Mouse (Mus musculus): ENCODE measurements around the gene Nacc2. TPM values are rescaled to one million over a fixed set of nuclear protein-coding genes. Genes with fewer than 3 reads are reported as not detected.

Gene Nacc2
- polyA plus RNA-seq, 1 experiment from 2014 or later: 6.5 TPM

DNA sequence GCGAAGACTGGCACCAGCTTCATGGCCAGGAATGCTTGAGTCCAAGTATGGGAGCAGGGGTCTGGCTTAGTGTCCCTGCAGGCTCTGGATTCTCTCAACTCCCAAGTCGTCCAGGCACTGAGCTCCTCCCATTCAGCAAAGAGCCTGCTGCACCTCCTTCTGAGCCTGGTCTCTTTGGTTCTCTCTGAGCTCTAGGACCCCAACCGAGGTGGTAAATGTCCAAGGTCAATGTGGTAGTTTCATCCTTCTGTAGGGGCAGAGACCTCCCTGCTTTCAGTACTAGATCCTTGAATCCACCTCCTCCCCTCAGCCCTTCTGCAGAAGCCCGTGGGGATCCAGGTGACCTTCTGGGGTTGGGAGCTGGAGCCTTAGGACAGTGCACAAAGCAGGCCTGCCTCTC lies 70.2 kb downstream of the Nacc2 start:
- H3K4me2 ChIP-seq: no peak overlapping the region
- no peak overlapping the region for H3K9ac ChIP-seq
- H3K9me3 ChIP-seq (replicated peaks): no peaks in the 10 kb centered on the region
- 0 out of 2 replicates have a peak, but pooled peaks cover 8% of the 10 kb centered on the region for H3K4me1 ChIP-seq (replicated peaks)
- no peak for ATAC-seq (ENCODE audit: insufficient number of reproducible peaks, low FRiP score)
- H3K27me3 ChIP-seq (replicated peaks): peaks cover 11% of the 10 kb centered on the region
- WGBS: 38% methylated on average over 4 of the region's 4 CpGs
- no peak overlapping the region for H3K27ac ChIP-seq (ENCODE audit: poor library complexity, severe bottlenecking)
- H3K36me3 ChIP-seq: no peaks in the 10 kb centered on the region
- no peak overlapping the region for H3K4me3 ChIP-seq

DNA sequence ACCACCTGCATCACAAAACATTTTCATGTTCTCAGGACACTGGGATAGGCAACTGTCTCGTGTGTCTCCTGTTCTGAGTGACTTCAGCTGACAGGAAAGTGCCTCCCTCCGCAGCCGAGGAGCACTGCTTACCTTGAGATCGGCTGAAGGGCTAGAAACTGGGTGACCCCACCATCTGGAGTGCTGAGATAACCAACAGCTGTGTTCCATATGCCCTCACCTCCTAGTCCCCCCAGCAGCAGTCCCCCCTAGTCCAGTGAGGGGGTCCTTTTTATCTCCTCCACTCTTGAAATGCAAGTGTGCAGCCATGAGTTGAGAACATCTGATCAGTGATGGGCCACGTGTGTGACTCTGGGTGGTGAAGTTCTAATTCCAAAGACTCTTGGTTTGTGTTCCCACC lies 74.2 kb downstream of the Nacc2 start:
- no peak overlapping the region for H3K9ac ChIP-seq
- no peak for ATAC-seq (ENCODE audit: insufficient number of reproducible peaks, low FRiP score)
- H3K4me1 ChIP-seq (replicated peaks): 0 out of 2 replicates have a peak, but pooled peaks cover 8% of the 10 kb centered on the region
- no peaks in the 10 kb centered on the region for H3K9me3 ChIP-seq (replicated peaks)
- no peak overlapping the region for H3K27ac ChIP-seq (ENCODE audit: poor library complexity, severe bottlenecking)
- no peak overlapping the region for H3K4me3 ChIP-seq
- peaks cover 14% of the 10 kb centered on the region for H3K27me3 ChIP-seq (replicated peaks)
- H3K36me3 ChIP-seq: no peaks in the 10 kb centered on the region
- WGBS: 45% methylated on average over 5 of the region's 5 CpGs
- no peak overlapping the region for H3K4me2 ChIP-seq

GRCm38 (mm10) chr2:26044216-26044615 lies 78.8 kb downstream of the Nacc2 start:
- no peak overlapping the region for H3K4me3 ChIP-seq
- 84% methylated on average over 9 of the region's 9 CpGs for WGBS
- no peak overlapping the region for H3K4me2 ChIP-seq
- no peaks in the 10 kb centered on the region for H3K9me3 ChIP-seq (replicated peaks)
- H3K36me3 ChIP-seq: no peaks in the 10 kb centered on the region
- peaks cover 9% of the 10 kb centered on the region for H3K4me1 ChIP-seq (replicated peaks)
- ATAC-seq (ENCODE audit: insufficient number of reproducible peaks, low FRiP score): no peak
- H3K9ac ChIP-seq: no peak overlapping the region
- peaks cover 22% of the 10 kb centered on the region for H3K27me3 ChIP-seq (replicated peaks)
- no peak overlapping the region for H3K27ac ChIP-seq (ENCODE audit: poor library complexity, severe bottlenecking)

DNA sequence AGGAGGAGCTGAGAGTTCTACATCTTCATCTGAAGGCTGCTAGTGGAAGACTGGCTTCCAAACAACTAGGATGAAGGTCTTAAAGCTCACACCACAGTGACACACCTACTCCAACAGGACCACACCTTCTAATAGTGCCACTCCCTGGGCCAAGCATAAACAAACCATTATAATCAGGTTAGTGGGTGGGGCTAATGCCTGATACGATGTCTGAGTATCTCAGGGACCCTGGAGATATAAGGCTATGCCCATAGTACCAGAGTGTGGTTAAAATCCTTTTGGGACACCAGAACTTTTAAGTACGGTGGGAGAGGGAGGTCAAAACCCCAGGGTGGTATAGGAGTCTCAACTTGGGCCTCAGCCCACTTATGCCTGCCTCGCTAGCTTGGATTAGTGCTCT lies 80.4 kb downstream of the Nacc2 start:
- peaks cover 12% of the 10 kb centered on the region for H3K4me1 ChIP-seq (replicated peaks)
- peaks cover 8% of the 10 kb centered on the region; the same call in 1 of the 2 replicates for H3K27me3 ChIP-seq (replicated peaks)
- 80% methylated on average over 3 of the region's 3 CpGs for WGBS
- H3K4me2 ChIP-seq: no peak overlapping the region
- H3K9me3 ChIP-seq (replicated peaks): no peaks in the 10 kb centered on the region
- H3K4me3 ChIP-seq: no peak overlapping the region
- no peak for ATAC-seq (ENCODE audit: insufficient number of reproducible peaks, low FRiP score)
- no peak overlapping the region for H3K9ac ChIP-seq
- H3K27ac ChIP-seq (ENCODE audit: poor library complexity, severe bottlenecking): no peak overlapping the region
- H3K36me3 ChIP-seq: no peaks in the 10 kb centered on the region

- no peak overlapping the region for H3K4me3 ChIP-seq
- H3K9ac ChIP-seq: peak overlapping the region; percentile 32
- no peaks in the 10 kb centered on the region for H3K9me3 ChIP-seq (replicated peaks)
- H3K4me2 ChIP-seq: peak overlapping the region; percentile 2
- peaks cover 23% of the 10 kb centered on the region for H3K4me1 ChIP-seq (replicated peaks)
- no peaks in the 10 kb centered on the region for H3K36me3 ChIP-seq
- ATAC-seq (ENCODE audit: insufficient number of reproducible peaks, low FRiP score): no peak
- WGBS: 39% methylated on average over 14 of the region's 14 CpGs
- no peak overlapping the region for H3K27ac ChIP-seq (ENCODE audit: poor library complexity, severe bottlenecking)
- H3K27me3 ChIP-seq (replicated peaks): 0 out of 2 replicates have a peak, but pooled peaks cover 7% of the 10 kb centered on the region
Measured at GRCm38 (mm10) chr2:26041163-26041810, 81.7 kb downstream of the Nacc2 start.

DNA sequence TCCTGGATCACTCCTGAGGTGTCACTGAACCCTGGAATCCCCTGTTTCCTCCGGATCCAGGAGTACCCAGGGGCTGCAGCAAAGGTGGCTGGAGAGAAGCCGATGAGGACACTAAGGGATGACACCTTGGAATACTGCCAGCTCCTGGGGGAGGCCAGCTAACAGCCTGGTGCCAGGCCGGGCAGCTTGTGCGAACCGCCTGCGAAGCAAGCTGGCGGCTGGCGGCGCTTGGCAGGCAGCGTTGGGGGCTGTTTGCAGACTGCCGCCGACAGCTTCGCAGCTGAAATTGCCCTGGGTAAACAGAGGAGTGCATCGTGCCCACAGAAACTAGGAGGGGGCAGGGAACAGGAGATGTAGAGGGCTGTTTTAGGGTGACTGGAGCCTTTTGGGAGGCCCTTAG lies 83.1 kb downstream of the Nacc2 start:
- Histone ChIP-seq H3K27me3 (replicated peaks) (0 out of 2 replicates have a peak, but pooled peaks cover 7% of the 10 kb centered on the region), H3K4me1 (replicated peaks) (peaks cover 23% of the 10 kb centered on the region), H3K4me3 (no peak overlapping the region), H3K9ac (no peak overlapping the region), H3K9me3 (replicated peaks) (no peaks in the 10 kb centered on the region), H3K4me2 (no peak overlapping the region), H3K27ac (ENCODE audit: poor library complexity, severe bottlenecking) (no peak overlapping the region), H3K36me3 (no peaks in the 10 kb centered on the region)
- 62% methylated on average over 14 of the region's 14 CpGs for WGBS
- ATAC-seq (ENCODE audit: insufficient number of reproducible peaks, low FRiP score): no peak

DNA sequence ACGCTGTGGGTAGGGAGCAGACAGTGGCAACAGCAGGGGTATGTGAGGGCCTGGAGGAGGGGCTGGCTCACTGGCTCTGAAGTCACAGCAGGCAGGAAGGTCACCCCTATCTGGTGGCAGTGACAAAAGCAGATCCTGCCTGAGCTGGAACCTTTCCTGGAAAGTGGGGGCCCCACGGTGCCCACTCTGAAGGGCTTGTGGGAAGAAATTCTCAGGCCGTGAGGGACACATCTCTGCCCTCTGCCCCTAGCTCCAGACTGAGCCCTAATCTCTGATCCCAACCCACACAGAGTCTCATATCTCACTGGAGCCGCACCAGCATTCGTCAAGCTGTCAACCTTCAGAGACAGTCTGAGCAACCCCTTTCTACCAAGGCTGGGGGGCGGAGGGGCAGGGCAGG lies 85.6 kb downstream of the Nacc2 start:
- Histone ChIP-seq H3K36me3 (no peaks in the 10 kb centered on the region), H3K4me2 (peak overlapping the region; percentile 5), H3K9ac (0 out of 2 replicates have a peak overlapping the region, but pooled peaks have one; percentile 30), H3K9me3 (replicated peaks) (no peaks in the 10 kb centered on the region), H3K27ac (ENCODE audit: poor library complexity, severe bottlenecking) (peak overlapping the region; percentile 44; the same call in 1 of the 2 replicates), H3K4me3 (no peak overlapping the region), H3K4me1 (replicated peaks) (peaks cover 23% of the 10 kb centered on the region), H3K27me3 (replicated peaks) (0 out of 2 replicates have a peak, but pooled peaks cover 7% of the 10 kb centered on the region)
- 6% methylated on average over 6 of the region's 6 CpGs for WGBS
- peak; percentile 69 for ATAC-seq (ENCODE audit: insufficient number of reproducible peaks, low FRiP score)

DNA sequence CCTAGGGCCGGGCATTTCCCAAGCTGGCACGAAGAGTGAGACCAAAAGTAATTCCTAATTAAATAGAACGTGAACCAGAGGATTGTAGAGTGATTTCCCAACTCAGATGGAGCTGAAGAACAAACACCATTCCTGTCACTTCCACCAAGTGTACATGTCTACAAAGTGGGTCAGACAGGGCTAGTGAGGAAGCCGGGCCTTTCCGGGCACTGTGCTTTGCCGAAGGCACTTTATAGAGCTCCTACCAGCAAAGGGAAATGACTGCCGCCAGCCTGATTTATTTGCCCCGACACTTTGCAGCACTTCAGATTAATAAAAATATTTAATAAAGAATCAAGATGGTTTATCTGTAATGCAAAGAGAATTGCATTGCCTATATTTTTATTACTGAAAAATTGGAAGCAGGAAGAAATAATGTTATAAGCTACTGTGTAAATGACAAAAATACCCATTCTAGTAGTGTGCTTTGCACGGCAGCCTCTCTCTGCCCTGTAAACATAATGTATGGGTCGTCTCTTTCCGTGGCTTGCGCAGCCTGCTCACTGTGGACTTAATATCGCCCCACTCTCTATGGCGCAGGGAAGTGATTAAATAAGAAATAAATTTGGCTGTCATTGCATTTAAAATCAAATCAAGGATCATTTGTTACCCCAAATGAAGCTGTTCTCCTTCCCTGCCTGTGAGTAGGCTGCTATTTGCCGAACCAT lies 88.5 kb downstream of the Nacc2 start:
- 85% methylated on average over 15 of the region's 15 CpGs for WGBS
- H3K9me3 ChIP-seq (replicated peaks): no peaks in the 10 kb centered on the region
- H3K9ac ChIP-seq: no peak overlapping the region
- no peak overlapping the region for H3K4me3 ChIP-seq
- ATAC-seq (ENCODE audit: insufficient number of reproducible peaks, low FRiP score): no peak
- no peak overlapping the region for H3K4me2 ChIP-seq
- H3K4me1 ChIP-seq (replicated peaks): peaks cover 14% of the 10 kb centered on the region
- 0 out of 2 replicates have a peak, but pooled peaks cover 7% of the 10 kb centered on the region for H3K27me3 ChIP-seq (replicated peaks)
- H3K36me3 ChIP-seq: no peaks in the 10 kb centered on the region
- no peak overlapping the region for H3K27ac ChIP-seq (ENCODE audit: poor library complexity, severe bottlenecking)

DNA sequence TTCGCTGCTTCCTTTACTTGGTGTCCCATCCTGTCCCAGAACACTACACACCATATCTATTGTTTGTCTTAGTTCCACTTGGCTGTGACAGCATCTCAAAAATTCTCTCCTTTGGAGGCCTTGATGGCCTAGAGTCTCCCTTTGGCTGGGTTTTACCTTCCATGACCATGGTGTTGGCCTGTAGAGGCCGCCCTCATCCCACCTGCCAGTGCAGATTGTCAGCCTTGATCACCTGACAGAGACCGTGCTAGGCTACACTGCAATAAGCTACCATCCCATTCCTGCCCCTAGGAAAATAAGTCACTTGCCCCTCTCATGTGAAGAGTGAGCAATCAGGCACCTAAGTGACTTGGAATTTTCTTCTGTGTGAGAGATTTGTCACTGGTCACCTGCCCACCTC lies 92.7 kb downstream of the Nacc2 start:
- Histone ChIP-seq H3K27me3 (replicated peaks) (peaks cover 4% of the 10 kb centered on the region; the same call in 1 of the 2 replicates), H3K4me2 (no peak overlapping the region), H3K27ac (ENCODE audit: poor library complexity, severe bottlenecking) (no peak overlapping the region), H3K36me3 (no peaks in the 10 kb centered on the region), H3K4me3 (no peak overlapping the region), H3K9ac (no peak overlapping the region), H3K4me1 (replicated peaks) (no peaks in the 10 kb centered on the region), H3K9me3 (replicated peaks) (no peaks in the 10 kb centered on the region)
- 39% methylated on average over 3 of the region's 3 CpGs for WGBS
- ATAC-seq (ENCODE audit: insufficient number of reproducible peaks, low FRiP score): no peak

- Histone ChIP-seq H3K4me2 (no peak overlapping the region), H3K27ac (ENCODE audit: poor library complexity, severe bottlenecking) (no peak overlapping the region), H3K4me3 (no peak overlapping the region), H3K27me3 (replicated peaks) (no peaks in the 10 kb centered on the region; the same call in 1 of the 2 replicates), H3K36me3 (no peaks in the 10 kb centered on the region), H3K9me3 (replicated peaks) (no peaks in the 10 kb centered on the region), H3K4me1 (replicated peaks) (peaks cover 13% of the 10 kb centered on the region), H3K9ac (no peak overlapping the region)
- ATAC-seq (ENCODE audit: insufficient number of reproducible peaks, low FRiP score): no peak
- 31% methylated on average over 4 of the region's 4 CpGs for WGBS
Measured at GRCm38 (mm10) chr2:26024138-26025075, 98.6 kb downstream of the Nacc2 start.

- Histone ChIP-seq H3K36me3 (no peaks in the 10 kb centered on the region), H3K9ac (no peak overlapping the region), H3K9me3 (replicated peaks) (no peaks in the 10 kb centered on the region), H3K4me1 (replicated peaks) (peaks cover 20% of the 10 kb centered on the region), H3K27ac (ENCODE audit: poor library complexity, severe bottlenecking) (no peak overlapping the region), H3K4me3 (no peak overlapping the region), H3K4me2 (no peak overlapping the region), H3K27me3 (replicated peaks) (no peaks in the 10 kb centered on the region; the same call in 1 of the 2 replicates)
- 71% methylated on average over 1 of the region's 1 CpGs for WGBS
- ATAC-seq (ENCODE audit: insufficient number of reproducible peaks, low FRiP score): no peak
Measured at GRCm38 (mm10) chr2:26022626-26023025, 100.4 kb downstream of the Nacc2 start.

All from heart, embryonic 12.5 days (tissue).